Mouse (Mus musculus) ES-Bruce4 (cell line): Measurements from ENCODE around the gene Mtg2. TPM values are rescaled to one million over a fixed set of nuclear protein-coding genes. Genes with fewer than 3 reads are reported as not detected.

Source experiments
- H3K27ac ChIP-seq: 2 replicates; pipeline ENCODE4 v1.5.1; 2012; ENCODE audit warnings: low read length, inconsistent platforms; ENCODE audit not compliant: insufficient read depth
- H3K27me3 ChIP-seq: 2 replicates; pipeline ENCODE4 v1.6.1; 2012; ENCODE audit warnings: mild to moderate bottlenecking, low read length, inconsistent platforms; ENCODE audit not compliant: control insufficient read depth, poor library complexity, insufficient read depth, severe bottlenecking
- H3K36me3 ChIP-seq: 2 replicates; pipeline ENCODE4 v1.6.1; 2012; ENCODE audit warnings: inconsistent platforms, mild to moderate bottlenecking, low read length, moderate library complexity; ENCODE audit not compliant: control insufficient read depth, poor library complexity, insufficient read depth, severe bottlenecking
- H3K4me1 ChIP-seq: one replicate; pipeline ENCODE4 v1.8.1; 2011; ENCODE audit warnings: low read length; ENCODE audit not compliant: control insufficient read depth, insufficient read depth
- H3K4me3 ChIP-seq: 2 replicates; pipeline ENCODE4 v1.5.1; 2011; ENCODE audit warnings: low read depth, mild to moderate bottlenecking, low read length
- H3K9ac ChIP-seq: 2 replicates; pipeline ENCODE4 v1.6.1; 2012; ENCODE audit warnings: low read depth, mild to moderate bottlenecking, inconsistent platforms; ENCODE audit not compliant: poor library complexity, severe bottlenecking
- H3K9me3 ChIP-seq: replicated peaks from 2 replicates; pipeline ENCODE4 v1.6.1; 2012; ENCODE audit warnings: mild to moderate bottlenecking, low read length, inconsistent platforms; ENCODE audit not compliant: control insufficient read depth, poor library complexity, insufficient read depth, severe bottlenecking
- CTCF ChIP-seq: IDR thresholded peaks from one replicate; pipeline ENCODE4 v1.8.1; 2011; ENCODE audit warnings: low read depth, low read length
- EP300 ChIP-seq: IDR thresholded peaks from 2 replicates; pipeline ENCODE4 v1.6.1; 2011; ENCODE audit warnings: low read depth, low read length; ENCODE audit not compliant: insufficient read depth
- POLR2A ChIP-seq: IDR thresholded peaks from one replicate; pipeline ENCODE4 v1.8.1; 2011; ENCODE audit warnings: low read length; ENCODE audit not compliant: insufficient read depth
- polyA plus RNA-seq: library from polyadenylated mRNA; stranded (reverse); fragments of >200 nt; gene quantifications from 2 replicates; pipeline ENCODE4 v1.2.4, GENCODE M21; 2011; ENCODE audit warnings: low read depth; ENCODE audit not compliant: missing spikeins, insufficient read depth, insufficient read length

Gene Mtg2
- polyA plus RNA-seq, 1 experiment: 14.7 TPM

DNA sequence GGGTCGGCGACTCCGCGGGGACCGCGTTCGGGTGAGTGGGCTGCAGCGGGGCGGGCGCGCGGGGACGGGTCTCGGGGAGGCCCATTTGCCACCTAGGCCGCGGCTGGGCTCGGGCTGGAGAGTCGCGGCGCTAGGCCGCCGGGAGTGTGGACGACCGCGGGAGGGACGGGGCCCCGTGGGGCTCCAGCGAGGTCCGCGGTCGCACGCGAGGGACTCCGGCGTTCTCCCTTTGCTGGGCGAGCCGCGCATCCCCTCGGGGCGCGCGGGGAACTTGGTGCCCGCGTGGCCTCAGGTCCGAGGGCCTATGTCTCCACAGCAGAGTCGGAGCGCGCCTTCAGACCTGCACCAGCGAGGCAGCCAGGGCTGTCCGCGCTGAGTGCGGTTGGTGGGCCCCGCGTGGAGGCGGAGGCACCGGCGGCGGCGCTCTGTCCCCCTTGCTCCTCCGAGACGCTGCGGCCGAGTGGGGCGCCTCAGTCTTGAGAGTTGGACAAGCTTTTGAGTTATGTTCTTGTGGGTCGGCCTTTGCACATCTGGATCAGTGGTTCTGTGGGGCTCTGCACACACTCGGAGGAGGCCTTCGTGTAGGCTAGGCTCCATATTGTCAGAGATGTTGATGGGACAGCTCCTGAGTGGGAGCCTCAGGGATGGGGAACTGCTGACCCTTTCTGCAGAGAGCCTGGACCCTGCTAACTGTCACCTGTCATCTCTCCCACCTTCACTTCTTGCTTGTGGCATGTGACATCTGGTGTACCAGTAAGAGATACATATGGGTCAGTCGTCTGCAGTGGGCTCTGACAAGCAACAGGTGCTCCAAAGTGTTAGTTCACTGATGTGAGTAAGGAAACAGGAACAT, 49.3 kb downstream of the Mtg2 start:
- Histone ChIP-seq H3K9ac (peak overlapping the region; percentile 74), H3K4me3 (peak overlapping the region; percentile 71), H3K27ac (no peak overlapping the region), H3K9me3 (no peaks in the 10 kb centered on the region), H3K4me1 (peaks cover 8% of the 10 kb centered on the region), H3K36me3 (no peaks in the 10 kb centered on the region), H3K27me3 (no peaks in the 10 kb centered on the region)
- TF ChIP-seq EP300 (no peak), CTCF (no peak), POLR2A (no peak)

DNA sequence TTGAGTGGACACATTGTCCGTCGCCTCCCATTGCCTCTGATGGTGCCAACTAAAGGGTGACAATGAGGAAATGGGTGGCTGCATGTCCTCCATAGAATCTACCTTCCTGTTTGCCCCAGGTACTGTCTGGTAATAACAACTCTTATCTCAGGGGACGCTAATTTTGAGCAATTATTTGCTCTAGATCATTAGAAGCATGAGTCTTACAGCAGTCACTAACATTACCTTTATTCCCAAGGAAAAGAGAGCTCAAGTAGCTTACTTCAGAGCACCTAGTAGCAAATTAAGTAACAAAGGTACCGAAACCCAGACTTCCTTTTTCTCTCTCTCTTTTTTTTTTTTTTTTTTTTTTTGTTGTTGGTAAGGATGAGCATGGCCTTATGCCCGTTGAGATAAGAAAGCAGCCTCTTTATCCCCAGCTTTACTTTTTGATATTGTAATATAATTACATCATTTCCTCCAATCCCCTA, 49.9 kb downstream of the Mtg2 start:
- H3K9me3 ChIP-seq: no peaks in the 10 kb centered on the region
- H3K9ac ChIP-seq: no peak overlapping the region
- peak overlapping the region; percentile 71 for H3K4me3 ChIP-seq
- no peak overlapping the region for H3K27ac ChIP-seq
- no peaks in the 10 kb centered on the region for H3K36me3 ChIP-seq
- no peak for TF ChIP-seq EP300
- H3K4me1 ChIP-seq: peaks cover 8% of the 10 kb centered on the region
- H3K27me3 ChIP-seq: no peaks in the 10 kb centered on the region

DNA sequence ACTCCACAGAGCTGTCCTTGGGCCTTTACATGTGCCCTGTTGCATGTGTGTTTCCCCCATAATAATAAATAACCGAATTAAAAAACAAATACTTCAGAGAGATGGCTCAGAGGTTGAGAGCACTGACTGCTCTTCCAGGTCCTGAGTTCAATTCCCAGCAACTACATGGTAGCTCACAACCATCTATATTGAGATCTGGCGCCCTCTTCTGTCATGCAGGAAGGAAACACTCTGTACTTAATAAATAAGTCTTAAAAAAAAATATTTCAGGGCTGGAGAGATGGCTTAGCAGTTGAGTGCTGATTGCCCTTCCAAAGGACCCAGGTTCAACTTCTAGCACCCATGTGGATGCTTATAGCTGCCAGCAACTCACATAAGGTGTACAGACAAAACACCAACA, 53.8 kb downstream of the Mtg2 start:
- TF ChIP-seq CTCF: no peak
- no peak for TF ChIP-seq EP300
- no peak for TF ChIP-seq POLR2A
- no peaks in the 10 kb centered on the region for H3K9me3 ChIP-seq
- H3K4me3 ChIP-seq: no peak overlapping the region
- no peak overlapping the region for H3K9ac ChIP-seq
- H3K36me3 ChIP-seq: no peaks in the 10 kb centered on the region
- H3K4me1 ChIP-seq: no peaks in the 10 kb centered on the region
- H3K27me3 ChIP-seq: no peaks in the 10 kb centered on the region
- H3K27ac ChIP-seq: no peak overlapping the region

DNA sequence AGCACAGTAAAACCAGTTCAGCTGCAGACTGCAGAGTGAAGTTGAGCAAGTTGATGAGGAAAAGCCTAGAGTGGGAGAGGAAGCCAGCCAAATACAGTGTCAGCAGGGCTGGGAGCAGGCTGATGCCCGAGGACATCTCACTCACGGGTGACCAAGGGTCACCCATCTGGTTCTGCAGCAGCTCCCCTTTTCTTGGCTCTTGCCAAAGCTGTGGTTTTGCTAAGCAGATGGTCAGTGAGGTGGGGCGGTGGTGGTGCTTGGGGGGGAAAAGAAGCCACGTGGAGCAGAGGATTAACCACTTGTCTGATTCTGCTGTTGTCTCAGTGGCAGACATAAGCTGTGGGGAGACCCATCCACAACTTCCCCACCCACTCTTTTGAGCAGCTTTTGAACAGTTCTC, 55.8 kb downstream of the Mtg2 start:
- Histone ChIP-seq H3K36me3 (no peaks in the 10 kb centered on the region), H3K27me3 (no peaks in the 10 kb centered on the region), H3K27ac (no peak overlapping the region), H3K9ac (no peak overlapping the region), H3K9me3 (no peaks in the 10 kb centered on the region), H3K4me3 (no peak overlapping the region), H3K4me1 (no peaks in the 10 kb centered on the region)
- TF ChIP-seq POLR2A (no peak), CTCF (no peak), EP300 (no peak)

DNA sequence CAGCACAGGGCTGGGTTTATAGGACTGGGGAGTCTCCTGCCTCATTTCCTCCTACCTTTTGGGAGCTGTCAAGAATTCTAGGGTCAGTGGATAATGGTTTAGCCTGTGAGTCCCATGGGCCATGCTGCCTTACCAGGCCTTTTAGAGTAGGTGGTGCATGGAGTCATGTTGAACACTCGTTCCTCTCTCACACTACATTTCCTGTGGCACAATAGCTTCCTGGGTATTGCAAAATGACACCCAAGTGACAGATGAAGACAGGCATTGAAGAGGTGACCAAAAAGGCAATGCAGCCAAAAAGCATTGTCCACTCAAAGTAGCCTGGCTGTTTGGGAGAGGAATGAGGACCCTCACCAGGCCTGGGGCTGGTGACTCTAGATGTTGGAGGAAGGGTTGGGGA, 57.3 kb downstream of the Mtg2 start:
- no peak overlapping the region for H3K27ac ChIP-seq
- H3K9ac ChIP-seq: no peak overlapping the region
- H3K4me3 ChIP-seq: no peak overlapping the region
- no peaks in the 10 kb centered on the region for H3K36me3 ChIP-seq
- no peaks in the 10 kb centered on the region for H3K27me3 ChIP-seq
- TF ChIP-seq EP300 (no peak), CTCF (no peak), POLR2A (no peak)
- H3K9me3 ChIP-seq: no peaks in the 10 kb centered on the region
- H3K4me1 ChIP-seq: no peaks in the 10 kb centered on the region

DNA sequence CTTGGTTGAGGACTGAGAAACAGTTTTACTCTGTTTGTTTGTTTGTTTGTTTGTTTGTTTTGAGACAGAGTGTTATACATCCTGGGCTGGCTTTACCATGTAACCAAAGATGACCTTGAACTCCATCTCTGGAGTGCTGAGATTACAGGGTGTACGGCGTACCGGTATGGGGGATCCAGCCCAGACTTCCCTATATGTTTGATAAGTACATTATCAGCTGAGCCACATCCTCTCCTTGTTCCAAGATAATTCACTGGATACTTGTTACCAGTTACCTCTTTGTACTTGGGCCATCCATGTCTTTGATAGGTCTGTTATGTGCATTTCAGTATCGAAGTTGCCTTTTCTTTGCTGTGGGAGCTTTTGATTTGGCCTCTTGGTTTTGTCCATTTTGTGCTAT, 62.8 kb downstream of the Mtg2 start:
- Histone ChIP-seq H3K4me3 (no peak overlapping the region), H3K4me1 (no peaks in the 10 kb centered on the region), H3K36me3 (no peaks in the 10 kb centered on the region), H3K27me3 (no peaks in the 10 kb centered on the region), H3K27ac (no peak overlapping the region), H3K9ac (no peak overlapping the region), H3K9me3 (no peaks in the 10 kb centered on the region)
- TF ChIP-seq POLR2A (no peak), EP300 (no peak), CTCF (no peak)
